Mouse (Mus musculus) layer of hippocampus, adult 11-12 months (tissue): Measurements from ENCODE around the gene L1td1.

Source experiments
- DNase-seq: peaks from one replicate; pipeline ENCODE4 v3.0.0; 2022; ENCODE audit warnings: low spot score

The L1td1 gene

GRCm38 (mm10) chr4:98743209-98743905 lies 16.8 kb downstream of the L1td1 start:
- no peak for DNase-seq

- DNase-seq: no peak
Measured at GRCm38 (mm10) chr4:98743906-98744210, 17.3 kb downstream of the L1td1 start.

- DNase-seq: no peak
Measured at GRCm38 (mm10) chr4:98754456-98754855, 27.9 kb downstream of the L1td1 start.

GRCm38 (mm10) chr4:98756141-98756540 lies 29.6 kb downstream of the L1td1 start:
- DNase-seq: no peak

GRCm38 (mm10) chr4:98758012-98758821 lies 31.7 kb downstream of the L1td1 start:
- peak; percentile 26 for DNase-seq

- DNase-seq: no peak
Measured at GRCm38 (mm10) chr4:98758872-98759518, 32.5 kb downstream of the L1td1 start.

GRCm38 (mm10) chr4:98767134-98768133 lies 40.9 kb downstream of the L1td1 start:
- DNase-seq: no peak

- DNase-seq: no peak
Measured at GRCm38 (mm10) chr4:98773785-98774184, 47.3 kb downstream of the L1td1 start.

- DNase-seq: no peak
Measured at GRCm38 (mm10) chr4:98776721-98777427, 50.3 kb downstream of the L1td1 start.

GRCm38 (mm10) chr4:98777464-98777863 lies 50.9 kb downstream of the L1td1 start:
- DNase-seq: no peak

- DNase-seq: no peak
Measured at GRCm38 (mm10) chr4:98778219-98778618, 51.7 kb downstream of the L1td1 start.

- DNase-seq: no peak
Measured at GRCm38 (mm10) chr4:98785851-98786250, 59.3 kb downstream of the L1td1 start.

- DNase-seq: no peak
Measured at GRCm38 (mm10) chr4:98786281-98786680, 59.7 kb downstream of the L1td1 start.
